Mouse (Mus musculus): ENCODE results near the gene Tesk2. TPM values are rescaled to one million over a fixed set of nuclear protein-coding genes. Genes with fewer than 3 reads are reported as not detected.

The Tesk2 gene
- total RNA-seq, 2 experiments from 2014 or later = 1.7 to 2.7 TPM

DNA sequence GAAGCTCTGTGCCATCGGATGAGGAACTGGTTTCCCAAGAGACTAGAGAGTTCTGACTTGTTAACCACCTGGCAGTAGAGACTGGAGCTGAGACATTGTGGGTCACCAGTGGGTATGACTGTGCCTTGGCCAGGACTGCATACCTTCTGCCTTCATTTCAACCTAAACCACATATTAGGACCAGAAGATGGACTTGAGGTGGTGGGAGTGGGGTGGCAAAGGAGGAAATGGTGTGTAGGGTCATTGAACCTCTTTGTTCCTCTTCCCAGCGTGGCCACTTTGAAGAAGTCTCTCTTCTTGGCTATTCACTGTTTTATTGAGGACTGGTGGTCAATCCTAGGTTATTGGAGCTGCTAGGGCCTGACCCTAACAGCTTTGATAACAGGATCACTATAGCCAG is 60.6 kb downstream of the Tesk2 start:
- no peak for DNase-seq
- intact Hi-C loops (cut with DNase I) = no loop called here

- intact Hi-C loops (cut with DNase I) = no loop called here
Measured at GRCm38 (mm10) chr4:116782171-116782570, 61.4 kb downstream of the Tesk2 start.

DNA sequence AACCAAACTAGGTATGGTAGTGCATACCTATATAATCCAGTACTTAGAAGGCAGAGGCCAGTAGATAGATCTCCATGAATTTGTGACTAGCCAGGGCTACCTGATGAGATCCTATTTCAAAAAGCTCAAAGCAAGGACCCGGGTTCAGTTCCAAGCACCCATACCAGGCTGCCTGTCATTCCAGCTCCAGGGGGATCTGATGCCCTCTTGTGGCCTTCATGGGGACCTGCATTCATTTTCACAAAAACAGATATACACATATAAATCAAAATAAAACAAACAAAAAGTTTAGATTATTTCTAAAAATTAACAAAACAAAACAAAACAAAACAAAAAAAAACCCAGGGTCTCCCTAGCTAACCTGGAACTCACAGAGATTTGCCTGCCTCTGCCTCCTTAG is 65.8 kb downstream of the Tesk2 start:
- intact Hi-C loops (cut with DNase I) = no loop called here
- DNase-seq = no peak

More at GRCm38 (mm10) chr4:116782171-116782570, 61.4 kb downstream of the Tesk2 start:
- no peak for DNase-seq

- peak in 1 of 2 experiments; percentile 19 for DNase-seq
- intact Hi-C loops (cut with DNase I) = loop anchor here (1.0 kb wide), 1 partner anchor 69 kb away; no protein-coding TSS in a partner anchor
Measured at GRCm38 (mm10) chr4:116787985-116788760, 67.4 kb downstream of the Tesk2 start.

GRCm38 (mm10) chr4:116788956-116789355 is 68.2 kb downstream of the Tesk2 start:
- intact Hi-C loops (cut with DNase I) = loop anchor here (1.0 kb wide), 1 partner anchor 70 kb away; no protein-coding TSS in a partner anchor
- DNase-seq = peak; percentile 75 to 86

DNA sequence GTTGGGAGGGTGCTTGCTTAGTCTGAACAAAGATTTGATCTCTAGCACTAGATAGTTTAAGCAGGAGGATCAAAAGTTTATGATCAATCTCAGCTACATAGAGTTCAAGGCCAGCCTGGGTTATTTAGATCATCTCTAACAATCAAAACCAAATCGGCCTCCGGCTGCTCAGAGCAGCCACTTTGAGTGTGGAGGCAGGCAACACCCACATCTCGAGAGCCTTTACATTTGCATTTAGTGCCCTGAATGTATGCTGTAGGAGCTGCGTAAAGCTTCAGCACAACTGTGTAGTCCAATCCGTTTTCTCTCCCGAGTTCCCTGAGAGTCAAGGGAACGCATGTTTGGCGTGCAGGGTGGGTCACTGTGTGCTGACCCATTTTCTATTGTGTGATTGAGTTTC is 71.7 kb downstream of the Tesk2 start:
- no peak for DNase-seq
- intact Hi-C loops (cut with DNase I) = no loop called here

- no peak for DNase-seq
- intact Hi-C loops (cut with DNase I) = no loop called here
Measured at GRCm38 (mm10) chr4:116794273-116794672, 73.5 kb downstream of the Tesk2 start.

GRCm38 (mm10) chr4:116796442-116797110 is 75.8 kb downstream of the Tesk2 start:
- intact Hi-C loops (cut with DNase I) = no loop called here
- peak; percentile 37 to 55 for DNase-seq

DNA sequence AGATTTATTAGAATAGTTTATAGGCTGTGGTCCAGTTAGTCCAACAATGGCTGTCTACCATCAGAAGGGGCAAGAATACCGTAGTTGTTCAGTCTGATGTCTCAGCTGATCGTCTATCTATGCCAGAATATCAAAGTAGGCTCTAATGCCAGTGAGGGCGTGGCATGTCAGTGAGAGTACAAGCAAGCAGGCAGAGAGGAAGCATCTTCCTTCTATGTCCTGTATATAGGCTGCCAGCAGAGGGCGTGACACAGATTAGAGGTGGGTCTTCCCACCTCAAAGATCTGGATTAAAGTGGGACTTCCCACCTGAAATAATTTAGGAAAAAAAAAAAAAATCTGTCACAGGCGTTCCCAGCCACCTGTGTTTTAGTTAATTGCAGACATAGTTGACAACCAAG is 79.2 kb downstream of the Tesk2 start:
- intact Hi-C loops (cut with DNase I) = no loop called here
- no peak for DNase-seq

DNA sequence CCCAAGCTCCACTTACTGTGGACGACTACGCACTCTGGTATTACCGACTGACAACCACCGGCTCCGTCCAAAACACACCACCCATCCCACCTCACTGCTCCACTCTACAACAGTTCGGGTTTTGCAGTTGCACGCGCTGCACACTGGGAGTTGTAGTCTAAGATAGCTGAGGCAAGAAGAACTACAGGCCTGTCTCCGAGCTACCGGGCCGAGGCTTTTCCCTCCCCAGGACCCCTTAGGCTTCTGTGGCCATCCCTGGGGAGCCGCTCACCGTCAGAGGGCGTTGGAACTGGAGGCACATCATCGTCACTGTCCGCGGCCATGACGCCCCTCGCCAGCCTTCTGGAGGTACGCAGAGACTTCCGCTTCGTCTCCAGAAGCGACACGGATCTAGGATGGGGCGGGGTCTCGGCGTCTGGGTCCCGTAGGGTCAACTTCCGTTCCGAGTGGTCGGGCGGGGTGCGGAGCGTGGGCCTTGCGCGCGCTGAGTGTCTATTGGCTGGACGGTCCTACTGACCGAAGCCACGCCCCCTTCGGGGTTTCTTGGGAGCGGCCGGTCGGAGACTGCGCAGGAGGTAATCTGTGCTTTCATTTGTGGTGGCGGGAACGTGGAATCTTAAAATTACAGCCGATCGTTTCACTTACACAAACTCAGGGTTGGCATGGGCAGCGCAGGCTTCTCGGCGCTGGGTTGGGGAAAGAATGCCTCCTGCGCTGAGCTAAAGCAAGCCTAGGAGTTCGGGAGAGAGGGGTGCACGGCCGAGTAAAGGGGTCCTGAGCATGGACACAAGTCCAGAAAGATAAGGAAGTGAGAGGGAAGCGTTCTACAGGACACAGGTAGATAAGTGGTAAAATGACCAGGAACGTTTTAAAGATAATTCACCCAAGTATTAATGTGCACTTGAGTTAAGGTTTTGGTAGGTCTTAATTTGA is 86.7 kb downstream of the Tesk2 start, which contains the start of the genes Toe1 and Mutyh:
TSS of gene Toe1 (minus strand) at position 444 of the 933 bp plus-strand sequence.
TSS of gene Mutyh (plus strand) at position 527 of the 933 bp plus-strand sequence.
- DNase-seq = peak; percentile 94
- intact Hi-C loops (cut with DNase I) = no loop called here

DNA sequence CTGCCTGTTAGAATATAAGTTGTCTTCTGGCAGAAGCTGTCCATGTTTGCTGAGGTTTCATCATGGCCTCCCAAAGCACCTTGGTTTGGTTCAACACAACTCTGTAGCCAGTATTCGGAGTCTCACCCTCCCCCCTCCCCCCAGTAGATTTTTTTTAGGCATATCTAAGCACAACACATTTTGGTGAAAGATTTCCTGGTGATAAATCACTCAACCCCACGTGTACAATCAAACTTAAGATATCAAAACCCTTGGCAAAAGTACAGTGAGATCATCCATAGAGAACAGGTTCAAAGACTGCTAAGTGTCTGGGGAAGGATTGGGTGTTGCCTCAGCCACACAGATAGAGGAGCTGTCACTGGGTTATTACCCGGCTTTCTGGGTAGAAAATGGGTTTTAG is 90.3 kb downstream of the Tesk2 start:
- DNase-seq = no peak
- intact Hi-C loops (cut with DNase I) = no loop called here

DNA sequence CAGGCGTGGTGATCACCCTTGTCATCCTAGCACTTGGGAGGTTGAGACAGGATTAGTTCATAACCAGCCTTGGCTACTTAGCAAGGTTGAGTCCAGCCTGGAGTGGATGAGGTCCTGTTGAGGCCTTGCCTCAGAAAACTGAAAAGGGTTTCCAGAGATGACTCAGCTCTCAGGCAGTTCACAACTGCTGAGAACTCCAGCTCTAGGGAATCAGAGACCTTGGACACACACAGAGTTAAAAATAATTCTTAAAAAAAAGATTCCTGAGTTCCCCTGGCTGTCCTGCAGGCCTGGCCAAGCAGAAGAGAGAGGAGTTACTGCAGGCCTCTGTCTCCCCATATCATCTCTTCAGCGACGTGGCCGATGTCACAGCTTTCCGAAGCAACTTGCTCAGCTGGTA is 94.5 kb downstream of the Tesk2 start:
- intact Hi-C loops (cut with DNase I) = no loop called here
- no peak for DNase-seq

DNA sequence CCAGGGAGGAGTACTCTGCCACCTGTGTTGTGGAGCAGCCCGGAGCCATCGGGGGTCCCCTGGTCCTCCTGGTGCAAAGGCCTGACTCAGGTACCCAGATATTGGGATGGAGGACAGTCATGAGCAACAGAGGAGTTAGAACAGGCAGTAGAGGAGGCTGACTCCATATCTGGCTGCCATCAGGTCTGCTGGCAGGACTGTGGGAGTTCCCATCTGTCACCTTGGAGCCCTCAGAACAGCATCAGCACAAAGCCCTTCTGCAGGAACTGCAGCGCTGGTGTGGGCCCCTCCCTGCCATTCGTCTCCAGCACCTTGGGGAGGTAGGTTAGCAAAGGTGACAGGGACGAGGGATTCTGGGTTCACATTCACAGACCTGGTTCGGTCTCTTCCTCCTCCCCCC is 96.7 kb downstream of the Tesk2 start:
- no peak for DNase-seq
- intact Hi-C loops (cut with DNase I) = no loop called here

- intact Hi-C loops (cut with DNase I) = no loop called here
Measured at GRCm38 (mm10) chr4:116819968-116820901, 99.5 kb downstream of the Tesk2 start.

DNA sequence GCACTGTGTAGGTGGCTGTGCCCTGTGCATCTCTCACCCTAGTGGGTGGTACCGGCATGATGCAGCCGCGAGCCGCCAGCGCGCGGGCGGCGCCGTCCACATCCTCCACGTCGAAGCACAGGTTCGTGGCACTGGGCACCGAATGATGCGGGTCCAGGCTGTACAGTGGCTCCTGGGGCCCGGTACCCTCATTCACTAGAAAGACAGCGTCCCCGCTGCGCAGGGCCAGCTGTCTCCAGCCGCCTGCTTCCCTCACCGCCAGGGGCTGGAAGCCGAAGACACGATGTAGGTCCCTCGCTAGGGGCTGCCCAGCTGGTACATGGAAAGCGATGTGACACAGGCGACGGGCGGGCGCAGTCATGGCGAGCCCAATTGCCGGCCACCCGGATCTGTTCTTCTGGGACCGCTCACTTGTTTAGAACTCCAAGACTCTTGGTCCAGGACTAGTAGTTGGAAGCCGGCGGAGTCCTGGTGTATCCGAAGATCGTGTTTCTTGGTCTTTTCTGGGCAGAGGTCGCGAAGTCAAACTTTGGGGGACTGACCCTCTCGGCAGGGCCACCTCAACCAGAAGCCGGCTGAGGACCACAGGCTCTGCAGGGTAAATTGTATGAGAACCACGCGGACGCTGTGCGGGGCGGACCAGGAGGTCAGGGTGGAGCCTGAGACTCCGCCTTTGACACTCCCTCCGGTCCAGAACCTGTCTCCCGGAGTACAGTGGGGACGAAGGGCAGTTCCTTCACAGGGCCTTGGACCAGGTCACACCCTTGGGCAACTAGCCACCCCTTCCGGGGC is 100.3 kb downstream of the Tesk2 start:
- intact Hi-C loops (cut with DNase I) = no loop called here
- peak; percentile 75 to 81 for DNase-seq

More at GRCm38 (mm10) chr4:116819968-116820901, 99.5 kb downstream of the Tesk2 start:
- DNase-seq = no peak

DNA sequence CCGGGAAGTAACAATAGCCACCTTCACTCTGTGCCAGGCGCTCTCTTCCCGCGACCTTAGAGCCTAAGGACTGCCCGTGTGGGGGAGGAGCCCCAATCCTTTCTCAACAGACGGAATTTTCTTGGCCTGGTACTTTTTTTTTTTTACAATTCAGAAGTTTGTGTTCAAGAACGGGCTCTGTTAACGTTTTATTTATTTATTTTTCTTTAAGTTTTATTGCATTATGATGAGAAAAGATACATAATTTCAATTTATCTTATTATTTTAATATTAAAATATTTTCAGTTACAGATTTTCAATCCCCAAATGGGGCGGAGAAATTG is 100.9 kb downstream of the Tesk2 start, which contains the start of gene Hpdl:
TSS of gene Hpdl (minus strand) at position 14 of the 323 bp plus-strand sequence.
- intact Hi-C loops (cut with DNase I) = no loop called here
- DNase-seq = no peak

GRCm38 (mm10) chr4:116824541-116825004 is 103.8 kb downstream of the Tesk2 start:
- intact Hi-C loops (cut with DNase I) = loop anchor here (5.0 kb wide), 1 partner anchor 318 kb away; no protein-coding TSS in a partner anchor
- DNase-seq = peak; percentile 65 to 72

- intact Hi-C loops (cut with DNase I) = loop anchor here (1.0 to 5.0 kb wide), 2 partner anchors 163 to 314 kb away; no protein-coding TSS in a partner anchor
- peak in 1 of 2 experiments; percentile 46 for DNase-seq
Measured at GRCm38 (mm10) chr4:116827819-116828218, 107.1 kb downstream of the Tesk2 start.
